Comparison of ENCODE assay signal across 18 mouse cellular contexts in genomic region chr2:127086235-127086634, GRCm38 (mm10). TPM values are rescaled to one million over a fixed set of nuclear protein-coding genes. Genes with fewer than 3 reads are reported as not detected.
DNase-seq lines count a peak whose midpoint lies in the region; ATAC-seq and TF ChIP-seq lines count a peak whose summit lies in the region.
"Had no signal": no experiment of that assay in that cellular context is flagged by ENCODE, and none has a peak within 500 bp of the region (broad histone marks: within the 10 kb centered on the region; RNA-seq: fewer than 3 reads in every experiment).

No protein-coding gene starts in this region.

- peaks cover 3 to 12% of the 10 kb centered on the region in 2 experiments; a peak in 2 of 4 replicates for H3K4me1 ChIP-seq in CH12.LX (ENCODE audit: control insufficient read depth in 1 of 2, insufficient read depth in 2 of 2)
- no peaks in the 10 kb centered on the region for H3K4me1 ChIP-seq in forebrain, embryonic 11.5 days (replicated peaks; ENCODE audit: control insufficient read depth, insufficient read depth, low read length)
- H3K4me1 ChIP-seq: embryonic facial prominence, embryonic 13.5 days; neural tube, embryonic 12.5 days had no signal

- H3K9ac ChIP-seq in CH12.LX (ENCODE audit: insufficient read depth, low read depth): no peak overlapping the region
- no peak overlapping the region for H3K9ac ChIP-seq in forebrain, embryonic 11.5 days (ENCODE audit: low read length)
- H3K9ac ChIP-seq: embryonic facial prominence, embryonic 13.5 days; forebrain, postnatal 0 days; liver, postnatal 0 days; neural tube, embryonic 12.5 days had no signal

- no peaks in the 10 kb centered on the region for H3K27me3 ChIP-seq in CH12.LX (replicated peaks)
- H3K27me3 ChIP-seq in forebrain, embryonic 11.5 days (ENCODE audit: control insufficient read depth, insufficient read depth, low read length): no peaks in the 10 kb centered on the region
- H3K27me3 ChIP-seq: embryonic facial prominence, embryonic 13.5 days; neural tube, embryonic 12.5 days had no signal

- 29% methylated on average over 5 of the region's 5 CpGs for WGBS in macrophage (ENCODE audit: missing documents)
- WGBS in forebrain, embryonic 11.5 days: 87% methylated on average over 5 of the region's 5 CpGs

- H3K36me3 ChIP-seq in CH12.LX (replicated peaks in 1 of 2; ENCODE audit: control insufficient read depth in 1 of 2, insufficient read depth in 1 of 2, low read length in 1 of 2) (peaks cover 33 to 62% of the 10 kb centered on the region in 2 experiments), macrophage (ENCODE audit: inconsistent target) (peaks cover 34% of the 10 kb centered on the region)
- no peaks in the 10 kb centered on the region for H3K36me3 ChIP-seq in forebrain, embryonic 11.5 days (ENCODE audit: control insufficient read depth, insufficient read depth, low read length)
- H3K36me3 ChIP-seq: neural tube, embryonic 12.5 days had no signal

- TF ChIP-seq EP300 in CH12.LX (IDR thresholded peaks at IDR 0.05; ENCODE audit: low read length): no peak

- no peak overlapping the region for H3K4me3 ChIP-seq in CH12.LX (replicated peaks in 1 of 3; ENCODE audit: low read depth in 2 of 3, low read length in 2 of 3, poor library complexity in 1 of 3)
- H3K4me3 ChIP-seq in macrophage (ENCODE audit: inconsistent target): no peak overlapping the region
- H3K4me3 ChIP-seq in forebrain, embryonic 11.5 days (ENCODE audit: low read depth, low read length): no peak overlapping the region
- H3K4me3 ChIP-seq: embryonic facial prominence, embryonic 13.5 days; gastrocnemius, adult 2 months; neural tube, embryonic 12.5 days had no signal

- no peak; the same call in 1 of the 2 replicates for TF ChIP-seq RAD21 in CH12.LX (IDR thresholded peaks at IDR 0.05; ENCODE audit: low read depth, low read length)

- no peaks in the 10 kb centered on the region for H3K9me3 ChIP-seq in CH12.LX (replicated peaks; ENCODE audit: low read length)
- H3K9me3 ChIP-seq in forebrain, embryonic 11.5 days (ENCODE audit: control insufficient read depth, low read length): no peaks in the 10 kb centered on the region
- H3K9me3 ChIP-seq: embryonic facial prominence, embryonic 13.5 days; neural tube, embryonic 12.5 days had no signal

- ATAC-seq in forebrain, embryonic 11.5 days (replicated peaks; ENCODE audit: low FRiP score): no peak
- ATAC-seq: forebrain, postnatal 0 days; liver, postnatal 0 days; midbrain, embryonic 16.5 days had no signal

- DNase-seq in 416B (ENCODE audit: low read depth): peak; percentile 62
- no peak for DNase-seq in CH12.LX (ENCODE audit: extremely low read depth)
- DNase-seq in thymus, postnatal 0 days (ENCODE audit: low spot score): peak; percentile 63
- DNase-seq in lung, adult 18-20 months: no peak
- DNase-seq in forebrain, embryonic 11.5 days (ENCODE audit: low spot score): no peak
- DNase-seq in kidney, postnatal 4 days: no peak
- DNase-seq: adrenal gland, postnatal 14 days; cerebellum, adult 2 months; forebrain, postnatal 0 days; gastrocnemius, adult 2 months; kidney, adult 8-10 months; kidney, postnatal 36 days; liver, postnatal 0 days; right cerebral cortex, postnatal 25 days had no signal

- dilution Hi-C loops in CH12.LX (cut with MboI; ENCODE audit: extremely low pct_ligation_motif_present, extremely low pct_unique_long_range_greater_than_20kb, low sequenced_read_pairs): no loop called here

- in situ Hi-C loops in CH12.LX (cut with MboI; ENCODE audit: low pct_ligation_motif_present, low pct_unique_long_range_greater_than_20kb, low sequenced_read_pairs): no loop called here

- H3K79me2 ChIP-seq in CH12.LX (replicated peaks; ENCODE audit: control insufficient read depth, extremely low read depth, insufficient read depth, poor library complexity, severe bottlenecking): no peaks in the 10 kb centered on the region
- H3K79me2 ChIP-seq in macrophage (ENCODE audit: inconsistent target): peaks cover 47% of the 10 kb centered on the region

- H3K4me2 ChIP-seq in CH12.LX (ENCODE audit: insufficient read depth, low read depth, poor library complexity, severe bottlenecking): no peak overlapping the region
- no peak overlapping the region for H3K4me2 ChIP-seq in forebrain, embryonic 11.5 days (ENCODE audit: low read depth, low read length, severe bottlenecking)
- H3K4me2 ChIP-seq: embryonic facial prominence, embryonic 13.5 days; neural tube, embryonic 12.5 days had no signal

- 0 out of 4 replicates have a peak, but pooled peaks of 1 of the 2 experiments have one; percentile 9 for TF ChIP-seq CTCF in CH12.LX (conservative IDR thresholded peaks at IDR 0.05 in 1 of 2, IDR thresholded peaks at IDR 0.05 in 1 of 2; ENCODE audit: low read depth in 2 of 2, low read length in 2 of 2)

- H3K27ac ChIP-seq in CH12.LX (ENCODE audit: insufficient read depth, low read depth) (no peak overlapping the region), macrophage (peak overlapping the region; percentile 81)
- no peak overlapping the region for H3K27ac ChIP-seq in forebrain, embryonic 11.5 days (ENCODE audit: low read depth, low read length)
- H3K27ac ChIP-seq: embryonic facial prominence, embryonic 13.5 days; gastrocnemius, adult 2 months; neural tube, embryonic 12.5 days had no signal

- TF ChIP-seq POLR2A in CH12.LX (IDR thresholded peaks at IDR 0.05; ENCODE audit: low read depth, low read length): no peak

TF ChIP-seq in CH12.LX, 34 proteins besides CTCF, POLR2A, EP300 and RAD21:
- TF ChIP-seq ZNF384 (IDR thresholded peaks at IDR 0.05; ENCODE audit: low read depth, low read length): peak; percentile 63
- TF ChIP-seq SIN3A (IDR thresholded peaks at IDR 0.05; ENCODE audit: low read length): no peak

RNA-seq across cellular contexts. Expression of gene Blvra, which starts 15.8 kb away (rescaled TPM):
- total RNA-seq in CH12.LX (2012; rRNA removed): 44.4 and 56.5 TPM in 2 replicates
- 69.0 and 78.7 TPM in 2 replicates for total RNA-seq in CH12.LX (2014; rRNA removed)
- polyA plus RNA-seq in CH12.LX (2012; ENCODE audit: insufficient read length, low read depth): 38.4 and 46.7 TPM in 2 replicates
- total RNA-seq in macrophage (2018; cell fraction: chromatin; rRNA removed): 100 to 1,000 TPM in 4 of 26 experiments, 10 to 100 TPM in 21, 1 to 10 TPM in 1; 8.0 to 109 (median 72.4) TPM
- 100 to 1,000 TPM in 25 of 26 experiments, 10 to 100 TPM in 1; 96.6 to 202 (median 145) TPM for total RNA-seq in macrophage (2018; cell fraction: cytosol; rRNA removed)
- total RNA-seq in macrophage (2018; cell fraction: nucleus; rRNA removed): 100 to 1,000 TPM in 4 of 26 experiments, 10 to 100 TPM in 22; 23.0 to 124 (median 80.0) TPM
- 157 to 191 TPM (median 182 TPM) in 3 replicates for polyA plus RNA-seq in macrophage (2018)
- 68.9 and 69.1 TPM in 2 replicates for polyA plus RNA-seq in thymus, postnatal 0 days (2015; fragmentation: Nextera tagmentation; extraction: Ambion mirVana)
- 15.2 and 20.3 TPM in 2 replicates for polyA plus RNA-seq in forebrain, embryonic 11.5 days (2014; fragmentation: Nextera tagmentation; extraction: Ambion mirVana)

RNA-seq across cellular contexts. Expression of gene Ncaph, which starts 47.5 kb away (rescaled TPM):
- total RNA-seq in CH12.LX (2012; rRNA removed) (55.3 and 56.0 TPM in 2 replicates), CH12.LX (2014; rRNA removed) (74.1 and 86.6 TPM in 2 replicates)
- polyA plus RNA-seq in CH12.LX (2012; ENCODE audit: insufficient read length, low read depth) (53.4 and 58.2 TPM in 2 replicates), macrophage (2018) (7.7 to 21.8 TPM (median 19.2 TPM) in 3 replicates)
- total RNA-seq in macrophage (2018; cell fraction: chromatin; rRNA removed): 10 to 100 TPM in 10 of 26 experiments, 1 to 10 TPM in 13, under 1 TPM in 3; 0.61 to 25.6 (median 6.6) TPM
- total RNA-seq in macrophage (2018; cell fraction: cytosol; rRNA removed): 10 to 100 TPM in 15 of 26 experiments, 1 to 10 TPM in 11; 4.6 to 23.5 (median 10.4) TPM
- 10 to 100 TPM in 7 of 26 experiments, 1 to 10 TPM in 19; 2.0 to 29.2 (median 5.3) TPM for total RNA-seq in macrophage (2018; cell fraction: nucleus; rRNA removed)
- polyA plus RNA-seq in thymus, postnatal 0 days (2015; fragmentation: Nextera tagmentation; extraction: Ambion mirVana): 76.4 and 80.7 TPM in 2 replicates
- 130 and 132 TPM in 2 replicates for polyA plus RNA-seq in forebrain, embryonic 11.5 days (2014; fragmentation: Nextera tagmentation; extraction: Ambion mirVana)

RNA-seq across cellular contexts. Expression of gene Itpripl1, which starts 57.0 kb away (rescaled TPM):
- total RNA-seq in CH12.LX (2012; rRNA removed) (27.5 and 30.6 TPM in 2 replicates), CH12.LX (2014; rRNA removed) (15.8 and 19.7 TPM in 2 replicates)
- polyA plus RNA-seq in CH12.LX (2012; ENCODE audit: insufficient read length, low read depth) (21.4 and 23.4 TPM in 2 replicates), macrophage (2018) (18.4 to 28.0 TPM (median 22.5 TPM) in 3 replicates)
- 10 to 100 TPM in 7 of 26 experiments, 1 to 10 TPM in 19; 1.6 to 17.5 (median 3.9) TPM for total RNA-seq in macrophage (2018; cell fraction: chromatin; rRNA removed)
- 10 to 100 TPM; 11.7 to 46.5 (median 30.8) TPM for total RNA-seq in macrophage (2018; cell fraction: cytosol; rRNA removed)
- 10 to 100 TPM in 24 of 26 experiments, 1 to 10 TPM in 2; 6.6 to 47.2 (median 19.3) TPM for total RNA-seq in macrophage (2018; cell fraction: nucleus; rRNA removed)
- 31.0 and 35.6 TPM in 2 replicates for polyA plus RNA-seq in thymus, postnatal 0 days (2015; fragmentation: Nextera tagmentation; extraction: Ambion mirVana)
- 22.5 and 23.5 TPM in 2 replicates for polyA plus RNA-seq in forebrain, embryonic 11.5 days (2014; fragmentation: Nextera tagmentation; extraction: Ambion mirVana)

Comparison
In these comparisons a context has a peak if more than half of its experiments do, and no peak if none do; other contexts are left out.
1. DNase-seq: peak in 416B (single experiment) and thymus, postnatal 0 days (single experiment); none in CH12.LX (single experiment), lung, adult 18-20 months (0 of 2), forebrain, embryonic 11.5 days (single experiment) and kidney, postnatal 4 days (0 of 2).